Mouse (Mus musculus) ES-E14 (cell line): ENCODE data around the gene Phldb2. TPM values are rescaled to one million over a fixed set of nuclear protein-coding genes. Genes with fewer than 3 reads are reported as not detected.
A peak's percentile ranks its signal among the peaks of the same experiment; 100 is the strongest.

Source experiments
- DNase-seq: peaks from one replicate; pipeline ENCODE4 v3.0.0-alpha.2; 2013; ENCODE audit warnings: low read depth, low spot score
- H3K27ac ChIP-seq: 2 replicates; pipeline ENCODE4 v1.5.1; 2012; ENCODE audit warnings: low read depth, mild to moderate bottlenecking, low read length, moderate library complexity, mixed read lengths; ENCODE audit not compliant: poor library complexity, insufficient read depth, severe bottlenecking
- H3K36me3 ChIP-seq: 2 replicates; pipeline ENCODE4 v1.6.1; 2012; ENCODE audit warnings: mild to moderate bottlenecking, low read length, moderate library complexity, mixed read lengths; ENCODE audit not compliant: control insufficient read depth, poor library complexity, insufficient read depth, severe bottlenecking
- H3K4me1 ChIP-seq, 2 experiments: fragments of 150-350 bp in 1 of 2; sonication (generic) in 1 of 2; 2 replicates each; pipeline ENCODE4 v1.6.1; 2012; ENCODE audit warnings: low read length in 2 of 2, mild to moderate bottlenecking in 1 of 2, mixed read lengths in 1 of 2; ENCODE audit not compliant: control insufficient read depth in 2 of 2, insufficient read depth in 2 of 2, poor library complexity in 1 of 2
- H3K4me3 ChIP-seq, 2 experiments: fragments of 150-350 bp in 1 of 2; sonication (generic) in 1 of 2; 2 replicates each; pipeline ENCODE4 v1.5.1; 2012; ENCODE audit warnings: low read length in 2 of 2, low read depth in 1 of 2, mild to moderate bottlenecking in 1 of 2, mixed read lengths in 1 of 2; ENCODE audit not compliant: insufficient read depth in 1 of 2, poor library complexity in 1 of 2, severe bottlenecking in 1 of 2
- H3K9ac ChIP-seq: 2 replicates; pipeline ENCODE4 v1.6.1; 2012; ENCODE audit warnings: low read depth, mild to moderate bottlenecking, low read length, mixed read lengths; ENCODE audit not compliant: poor library complexity, insufficient read depth, severe bottlenecking
- H3K9me3 ChIP-seq: fragments of 150-350 bp; sonication (generic); 2 replicates; pipeline ENCODE4 v1.6.1; 2012; ENCODE audit warnings: low read depth, mild to moderate bottlenecking, low read length; ENCODE audit not compliant: control insufficient read depth, insufficient read depth
- CHD2 ChIP-seq: IDR thresholded peaks from 2 replicates; pipeline ENCODE4 v1.6.1; 2014; ENCODE audit warnings: mild to moderate bottlenecking, low read depth, low read length, inconsistent platforms
- HCFC1 ChIP-seq: IDR thresholded peaks from 2 replicates; pipeline ENCODE4 v1.6.1; 2012; ENCODE audit warnings: low read length, inconsistent platforms, borderline replicate concordance; ENCODE audit not compliant: insufficient read depth
- MAFK ChIP-seq: IDR thresholded peaks from 2 replicates; pipeline ENCODE4 v1.6.1; 2014; ENCODE audit warnings: mild to moderate bottlenecking, low read depth, low read length, inconsistent platforms; ENCODE audit not compliant: insufficient read depth
- ZC3H11A ChIP-seq: IDR thresholded peaks from 2 replicates; pipeline ENCODE4 v1.6.1; 2012; ENCODE audit warnings: low read depth, mild to moderate bottlenecking, inconsistent platforms, low read length, borderline replicate concordance
- ZNF384 ChIP-seq: IDR thresholded peaks from 2 replicates; pipeline ENCODE4 v1.6.1; 2012; ENCODE audit warnings: low read depth, low read length, inconsistent platforms
- in situ Hi-C, 2 experiments: fragments of 600-800 bp; cut with MboI; formaldehyde crosslinking; loops; one replicate each; pipeline ENCODE4 v1.15.1; 2025; ENCODE audit warnings: low sequenced_read_pairs in 2 of 2, inconsistent platforms in 1 of 2; ENCODE audit not compliant: unreplicated experiment in 2 of 2
- total RNA-seq: library from RNA; depleted of rRNA; stranded (reverse); fragments of 300-350 nt; gene quantifications from 2 replicates; pipeline ENCODE4 v1.2.3, GENCODE M21; 2012

Gene Phldb2
- total RNA-seq, 1 experiment = 36.2 TPM

- H3K9ac ChIP-seq = no peak overlapping the region
- in situ Hi-C loops = no loop called here
- H3K27ac ChIP-seq = no peak overlapping the region
- H3K36me3 ChIP-seq = no peaks in the 10 kb centered on the region
- peaks cover 0 to 2% of the 10 kb centered on the region in 2 experiments; a peak in 1 of 4 replicates for H3K4me1 ChIP-seq
- no peaks in the 10 kb centered on the region for H3K9me3 ChIP-seq
- H3K4me3 ChIP-seq = no peak overlapping the region
- TF ChIP-seq ZC3H11A = no peak
- TF ChIP-seq MAFK = no peak
- no peak for TF ChIP-seq HCFC1
- no peak for TF ChIP-seq ZNF384
- TF ChIP-seq CHD2 = no peak
- DNase-seq = no peak
Observed at GRCm38 (mm10) chr16:45787650-45788049, 165.7 kb downstream of the Phldb2 start.

- peak; percentile 41 for DNase-seq
- TF ChIP-seq ZC3H11A = no peak
- TF ChIP-seq MAFK = no peak
- TF ChIP-seq ZNF384 = no peak
Observed at GRCm38 (mm10) chr16:45786639-45787038, 166.8 kb downstream of the Phldb2 start.

GRCm38 (mm10) chr16:45780001-45780400, 173.4 kb downstream of the Phldb2 start:
- Histone ChIP-seq H3K9me3 (no peaks in the 10 kb centered on the region), H3K4me1 (no peaks in the 10 kb centered on the region), H3K36me3 (no peaks in the 10 kb centered on the region), H3K27ac (no peak overlapping the region), H3K9ac (no peak overlapping the region), H3K4me3 (no peak overlapping the region)
- in situ Hi-C loops = no loop called here
- no peak for TF ChIP-seq CHD2
- TF ChIP-seq MAFK = no peak
- no peak for TF ChIP-seq ZNF384
- TF ChIP-seq HCFC1 = no peak
- TF ChIP-seq ZC3H11A = no peak
- DNase-seq = no peak

More at GRCm38 (mm10) chr16:45786639-45787038, 166.8 kb downstream of the Phldb2 start:
- in situ Hi-C loops = no loop called here
- Histone ChIP-seq H3K9me3 (no peaks in the 10 kb centered on the region), H3K27ac (no peak overlapping the region), H3K4me3 (no peak overlapping the region), H3K36me3 (no peaks in the 10 kb centered on the region), H3K9ac (no peak overlapping the region), H3K4me1 (peaks cover 0 to 2% of the 10 kb centered on the region in 2 experiments; a peak in 1 of 4 replicates)

GRCm38 (mm10) chr16:45774813-45775212, 178.6 kb downstream of the Phldb2 start:
- DNase-seq = no peak
- H3K9me3 ChIP-seq = no peaks in the 10 kb centered on the region
- no peak overlapping the region for H3K9ac ChIP-seq
- H3K36me3 ChIP-seq = no peaks in the 10 kb centered on the region
- in situ Hi-C loops = no loop called here
- H3K27ac ChIP-seq = no peak overlapping the region
- TF ChIP-seq HCFC1 = no peak
- TF ChIP-seq CHD2 = no peak
- no peak for TF ChIP-seq MAFK
- TF ChIP-seq ZNF384 = no peak
- no peak for TF ChIP-seq ZC3H11A
- H3K4me1 ChIP-seq = no peaks in the 10 kb centered on the region
- H3K4me3 ChIP-seq = no peak overlapping the region

GRCm38 (mm10) chr16:45770914-45771313, 182.5 kb downstream of the Phldb2 start:
- in situ Hi-C loops = no loop called here
- Histone ChIP-seq H3K4me1 (no peaks in the 10 kb centered on the region), H3K36me3 (no peaks in the 10 kb centered on the region), H3K9ac (no peak overlapping the region), H3K9me3 (no peaks in the 10 kb centered on the region), H3K27ac (no peak overlapping the region), H3K4me3 (no peak overlapping the region)
- no peak for DNase-seq
- TF ChIP-seq CHD2 (no peak), ZNF384 (no peak), HCFC1 (no peak), ZC3H11A (no peak), MAFK (no peak)
